Mouse (Mus musculus): Measurements from ENCODE around the gene C130073F10Rik.
A peak's percentile ranks its signal among the peaks of the same experiment; 100 is the strongest.
"Not testable (repeated sequence)": the region's sequence is repeated elsewhere in the genome, so short reads cannot be mapped to it uniquely, and the experiment has no call there.

The C130073F10Rik gene

GRCm38 (mm10) chr4:101893656-101894420 is at the start of gene C130073F10Rik:
Gene C130073F10Rik (minus strand): TSS chr4:101893789.
- DNase-seq (ENCODE audit: low read depth, low spot score) = no peak

DNA sequence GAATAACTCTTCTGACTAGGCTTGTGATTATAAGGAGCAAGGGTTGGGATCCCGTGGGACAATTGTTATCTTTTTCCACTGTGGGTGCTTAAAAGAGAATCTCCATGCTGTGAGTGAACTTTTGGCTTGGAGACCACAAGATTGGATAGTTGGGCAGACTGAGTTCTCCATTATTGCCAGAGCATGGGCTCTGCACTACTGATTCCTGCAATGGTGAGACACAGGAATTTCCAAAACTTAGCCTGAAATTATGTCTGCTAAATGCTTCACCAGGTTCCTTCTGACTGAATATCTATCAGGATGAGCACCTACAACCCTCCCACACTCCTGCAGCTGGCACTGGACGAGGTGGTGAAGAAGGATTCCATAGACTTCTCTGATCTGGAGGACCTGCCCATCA is 46.5 kb upstream of the C130073F10Rik start, which contains the start of gene Gm12794:
Gm12794 (plus strand) TSS at position 301 of the 400 bp plus-strand sequence.
- not testable (repeated sequence) for DNase-seq (ENCODE audit: low read depth, low spot score)

DNA sequence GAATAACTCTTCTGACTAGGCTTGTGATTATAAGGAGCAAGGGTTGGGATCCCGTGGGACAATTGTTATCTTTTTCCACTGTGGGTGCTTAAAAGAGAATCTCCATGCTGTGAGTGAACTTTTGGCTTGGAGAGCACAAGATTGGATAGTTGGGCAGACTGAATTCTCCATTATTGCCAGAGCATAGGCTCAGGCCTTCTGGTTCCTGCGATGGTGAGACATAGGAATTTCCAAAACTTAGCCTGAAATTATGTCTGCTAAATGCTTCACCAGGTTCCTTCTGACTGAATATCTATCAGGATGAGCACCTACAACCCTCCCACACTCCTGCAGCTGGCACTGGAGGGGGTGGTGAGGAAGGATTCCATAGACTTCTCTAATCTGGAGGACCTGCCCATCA is 15.2 kb upstream of the C130073F10Rik start, which contains the start of gene Gm12800:
Gm12800 (plus strand) TSS at position 301 of the 400 bp plus-strand sequence.
- not testable (repeated sequence) for DNase-seq (ENCODE audit: low read depth, low spot score)

DNA sequence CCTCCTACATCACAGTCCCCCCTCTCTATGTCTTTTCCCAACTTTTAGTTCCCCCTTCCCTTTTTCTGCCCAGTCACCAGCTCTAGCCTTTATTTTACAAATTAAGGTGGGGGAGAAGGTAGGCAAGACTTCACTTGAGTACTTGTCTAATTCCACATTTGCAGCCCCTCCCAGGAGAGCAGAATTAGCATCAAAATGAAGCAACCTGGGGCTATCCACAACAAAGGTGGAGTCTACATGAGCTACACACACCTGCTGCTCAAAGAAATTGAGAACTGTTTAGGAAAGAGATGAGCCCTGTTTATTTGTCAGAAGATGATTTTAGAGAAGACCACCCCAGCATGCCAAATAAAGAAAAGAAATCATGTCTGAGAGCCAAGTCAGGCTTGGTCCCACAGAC is 4.2 kb downstream of the C130073F10Rik start:
- DNase-seq (ENCODE audit: low read depth, low spot score) = no peak

- no peak for DNase-seq (ENCODE audit: low read depth, low spot score)
Measured at GRCm38 (mm10) chr4:101883641-101884040, 9.9 kb downstream of the C130073F10Rik start.

DNA sequence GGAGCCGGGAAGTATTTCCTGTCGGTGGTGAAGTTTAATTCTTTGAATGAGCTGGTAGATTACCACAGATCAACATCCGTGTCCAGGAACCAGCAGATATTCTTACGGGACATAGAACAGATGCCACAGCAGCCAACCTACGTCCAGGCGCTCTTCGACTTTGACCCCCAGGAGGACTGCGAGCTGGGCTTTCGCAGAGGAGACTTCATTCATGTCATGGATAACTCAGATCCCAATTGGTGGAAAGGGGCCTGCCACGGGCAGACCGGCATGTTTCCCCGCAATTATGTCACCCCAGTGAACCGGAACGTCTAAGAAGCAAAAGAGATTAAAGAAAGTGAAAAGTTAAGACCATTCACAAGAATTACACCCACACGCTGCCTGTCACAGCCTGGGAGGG is 17.9 kb downstream of the C130073F10Rik start:
- DNase-seq (ENCODE audit: low read depth, low spot score) = not testable (repeated sequence)

DNA sequence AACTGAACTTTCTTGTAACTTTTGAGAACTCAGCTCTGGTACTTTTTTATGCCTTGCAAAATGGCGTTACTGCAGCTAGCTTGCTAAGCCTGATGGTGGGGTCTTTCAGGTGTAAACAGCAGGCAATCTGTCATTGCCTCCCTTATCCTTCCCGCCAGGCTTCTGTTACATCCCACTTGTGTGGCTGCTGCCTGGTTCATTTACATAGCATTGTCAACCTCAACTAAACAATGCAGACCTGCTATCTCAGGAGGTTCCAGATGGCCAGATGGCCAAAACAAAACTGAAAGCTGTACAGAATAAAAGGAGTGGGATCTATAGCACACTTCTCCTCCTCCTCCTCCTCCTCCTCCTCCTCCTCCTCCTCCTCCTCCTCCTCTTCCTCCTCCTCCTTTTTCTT is 21.6 kb downstream of the C130073F10Rik start:
- not testable (repeated sequence) for DNase-seq (ENCODE audit: low read depth, low spot score)

GRCm38 (mm10) chr4:101862289-101862688 is 31.3 kb downstream of the C130073F10Rik start:
- no peak for DNase-seq (ENCODE audit: low read depth, low spot score)

GRCm38 (mm10) chr4:101860873-101861272 is 32.7 kb downstream of the C130073F10Rik start:
- peak; percentile 72 for DNase-seq (ENCODE audit: low read depth, low spot score)

- no peak for DNase-seq (ENCODE audit: low read depth, low spot score)
Measured at GRCm38 (mm10) chr4:101850908-101851307, 42.7 kb downstream of the C130073F10Rik start.

DNA sequence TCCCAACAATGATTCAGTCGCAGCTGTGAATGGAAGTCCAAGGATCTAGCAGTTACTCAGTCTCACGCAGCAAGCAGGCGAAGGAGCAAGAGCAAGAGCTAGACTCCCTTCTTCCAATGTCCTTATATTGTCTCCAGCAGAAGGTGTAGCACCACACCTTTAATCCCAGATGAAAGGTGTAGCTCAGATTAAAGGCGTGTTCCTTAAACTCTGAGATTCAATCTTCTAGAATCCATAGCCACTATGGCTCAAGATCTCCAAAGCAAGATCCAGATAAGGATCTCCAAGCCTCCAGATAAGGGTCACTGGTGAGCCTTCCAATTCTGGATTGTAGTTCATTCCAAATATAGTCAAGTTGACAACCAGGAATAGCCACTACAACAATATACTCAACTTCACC is 49.7 kb downstream of the C130073F10Rik start, which contains the start of gene B020004J07Rik:
B020004J07Rik (minus strand) TSS at position 101 of the 400 bp plus-strand sequence.
- not testable (repeated sequence) for DNase-seq (ENCODE audit: low read depth, low spot score)
